Mouse (Mus musculus): ENCODE measurements around the gene Reep3. TPM values are rescaled to one million over a fixed set of nuclear protein-coding genes. Genes with fewer than 3 reads are reported as not detected.

Reep3 gene
- polyA plus RNA-seq, 1 experiment: 13.2 TPM

DNA sequence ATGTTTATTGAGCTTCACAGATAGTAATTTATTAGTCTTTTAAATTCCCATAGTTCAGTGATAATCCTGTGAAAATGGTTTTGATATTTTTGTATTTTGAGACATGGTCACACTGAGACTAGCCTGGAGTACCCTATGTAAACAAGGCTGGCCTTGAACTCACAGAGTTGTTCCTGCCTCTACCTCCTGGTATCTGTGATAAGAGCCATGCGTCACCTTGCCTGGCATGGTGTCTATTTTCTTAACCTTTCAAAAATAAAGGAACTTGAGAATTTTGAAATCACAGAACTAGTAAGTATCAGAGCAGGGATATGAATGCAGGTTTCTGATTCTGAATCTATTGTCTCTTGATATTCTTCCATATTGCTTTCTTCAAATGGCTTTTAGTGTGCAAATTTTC is 35.0 kb upstream of the Reep3 start:
- TF ChIP-seq CTCF (IDR thresholded peaks at IDR 0.05; ENCODE audit: borderline replicate concordance, control insufficient read depth, extremely low read depth, insufficient read depth, low read length, poor library complexity): no peak
- TF ChIP-seq POLR2A (IDR thresholded peaks at IDR 0.05; ENCODE audit: control insufficient read depth, extremely low read depth, insufficient read depth, low read length, poor library complexity): no peak
- DNase-seq: no peak
- no peaks in the 10 kb centered on the region for H3K36me3 ChIP-seq (ENCODE audit: control insufficient read depth, insufficient read depth, low read length)
- peaks cover 1% of the 10 kb centered on the region; the same call in 1 of the 2 replicates for H3K27me3 ChIP-seq (ENCODE audit: control insufficient read depth, insufficient read depth, low read length)
- no peaks in the 10 kb centered on the region for H3K4me1 ChIP-seq (replicated peaks; ENCODE audit: control insufficient read depth, insufficient read depth, low read length)
- no peak overlapping the region for H3K4me3 ChIP-seq (ENCODE audit: control insufficient read depth, insufficient read depth, low read length)
- no peak overlapping the region for H3K27ac ChIP-seq (ENCODE audit: control insufficient read depth, insufficient read depth, low read length)
- WGBS: 94% methylated on average over 1 of the region's 1 CpGs

DNA sequence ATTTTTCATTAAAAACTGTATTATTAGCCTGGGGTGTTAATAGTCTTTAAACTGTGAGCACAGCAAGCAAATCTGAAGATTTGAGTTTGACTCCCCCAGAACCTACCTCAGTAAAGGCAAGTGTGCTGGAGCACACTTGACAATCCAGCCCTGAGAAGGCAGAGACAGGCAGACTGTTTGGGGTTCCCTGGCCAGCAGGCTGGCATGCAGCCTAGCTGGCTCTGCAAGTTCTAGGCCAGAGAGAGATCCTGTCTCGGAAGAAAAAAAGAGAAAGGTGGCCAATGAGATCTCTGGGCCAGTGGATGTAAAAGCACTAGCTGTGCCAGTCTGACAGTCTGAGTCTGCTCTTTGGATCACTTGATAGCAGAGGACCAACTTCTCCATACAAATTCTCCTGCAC is 32.8 kb upstream of the Reep3 start:
- DNase-seq: no peak
- 92% methylated on average over 1 of the region's 1 CpGs for WGBS
- TF ChIP-seq POLR2A (IDR thresholded peaks at IDR 0.05; ENCODE audit: control insufficient read depth, extremely low read depth, insufficient read depth, low read length, poor library complexity) (no peak), CTCF (IDR thresholded peaks at IDR 0.05; ENCODE audit: borderline replicate concordance, control insufficient read depth, extremely low read depth, insufficient read depth, low read length, poor library complexity) (no peak)
- no peak overlapping the region for H3K27ac ChIP-seq (ENCODE audit: control insufficient read depth, insufficient read depth, low read length)
- 0 out of 2 replicates have a peak, but pooled peaks cover 2% of the 10 kb centered on the region for H3K4me1 ChIP-seq (replicated peaks; ENCODE audit: control insufficient read depth, insufficient read depth, low read length)
- H3K36me3 ChIP-seq (ENCODE audit: control insufficient read depth, insufficient read depth, low read length): no peaks in the 10 kb centered on the region
- H3K27me3 ChIP-seq (ENCODE audit: control insufficient read depth, insufficient read depth, low read length): peaks cover 11% of the 10 kb centered on the region
- no peak overlapping the region for H3K4me3 ChIP-seq (ENCODE audit: control insufficient read depth, insufficient read depth, low read length)

DNA sequence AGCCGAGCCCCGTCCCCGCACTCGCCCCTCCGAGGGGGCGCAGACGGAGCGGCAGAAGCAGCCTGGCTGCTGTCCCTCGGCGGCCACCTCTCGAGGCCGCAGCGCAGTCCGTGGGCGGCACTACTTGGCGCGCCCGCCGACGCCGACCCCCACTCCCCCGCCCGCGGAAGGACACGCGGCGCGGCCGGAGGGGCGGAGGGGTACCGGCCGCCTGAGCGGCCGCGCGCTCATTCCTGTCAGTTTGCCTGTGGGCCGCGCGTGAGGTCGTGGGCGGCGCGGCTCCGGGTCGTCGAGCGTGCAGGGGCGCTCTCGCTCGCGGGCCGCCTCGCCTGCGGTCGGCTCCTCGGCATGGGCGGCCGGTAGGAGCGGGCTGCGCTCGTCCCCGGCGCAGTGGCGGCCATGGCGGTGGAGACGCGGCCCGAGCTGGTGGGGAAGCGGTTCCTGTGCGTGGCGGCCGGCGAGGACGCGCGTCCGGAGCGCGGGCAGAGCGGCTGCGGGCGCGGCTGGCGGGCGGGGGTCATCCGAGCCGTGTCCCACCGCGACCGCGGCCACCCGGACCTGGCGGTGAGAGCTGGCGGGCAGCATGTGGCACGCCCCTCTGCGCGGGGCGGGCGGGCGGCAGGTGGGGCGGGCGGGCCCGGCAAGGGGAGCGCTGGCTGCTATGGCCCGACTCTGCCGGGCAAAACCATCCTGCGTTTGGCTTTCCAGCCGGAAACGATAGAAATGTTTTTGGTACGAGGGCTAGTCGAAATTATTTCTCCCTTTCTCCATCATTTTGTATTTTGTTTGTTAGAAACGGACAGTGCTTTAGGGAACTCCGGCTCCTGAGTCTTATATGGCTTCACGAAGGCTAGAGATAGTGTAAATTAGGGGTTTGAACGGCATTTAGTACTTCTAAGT is 30.4 kb upstream of the Reep3 start:
- TF ChIP-seq POLR2A (IDR thresholded peaks at IDR 0.05; ENCODE audit: control insufficient read depth, extremely low read depth, insufficient read depth, low read length, poor library complexity): no peak
- peak; percentile 34; the same call in 1 of the 2 replicates for TF ChIP-seq CTCF (IDR thresholded peaks at IDR 0.05; ENCODE audit: borderline replicate concordance, control insufficient read depth, extremely low read depth, insufficient read depth, low read length, poor library complexity)
- Histone ChIP-seq H3K4me1 (replicated peaks; ENCODE audit: control insufficient read depth, insufficient read depth, low read length) (0 out of 2 replicates have a peak, but pooled peaks cover 2% of the 10 kb centered on the region), H3K4me3 (ENCODE audit: control insufficient read depth, insufficient read depth, low read length) (peak overlapping the region; percentile 46), H3K27me3 (ENCODE audit: control insufficient read depth, insufficient read depth, low read length) (peaks cover 11% of the 10 kb centered on the region), H3K36me3 (ENCODE audit: control insufficient read depth, insufficient read depth, low read length) (no peaks in the 10 kb centered on the region), H3K27ac (ENCODE audit: control insufficient read depth, insufficient read depth, low read length) (no peak overlapping the region)
- DNase-seq: peak; percentile 20
- WGBS: 1% methylated on average over 114 of the region's 115 CpGs

DNA sequence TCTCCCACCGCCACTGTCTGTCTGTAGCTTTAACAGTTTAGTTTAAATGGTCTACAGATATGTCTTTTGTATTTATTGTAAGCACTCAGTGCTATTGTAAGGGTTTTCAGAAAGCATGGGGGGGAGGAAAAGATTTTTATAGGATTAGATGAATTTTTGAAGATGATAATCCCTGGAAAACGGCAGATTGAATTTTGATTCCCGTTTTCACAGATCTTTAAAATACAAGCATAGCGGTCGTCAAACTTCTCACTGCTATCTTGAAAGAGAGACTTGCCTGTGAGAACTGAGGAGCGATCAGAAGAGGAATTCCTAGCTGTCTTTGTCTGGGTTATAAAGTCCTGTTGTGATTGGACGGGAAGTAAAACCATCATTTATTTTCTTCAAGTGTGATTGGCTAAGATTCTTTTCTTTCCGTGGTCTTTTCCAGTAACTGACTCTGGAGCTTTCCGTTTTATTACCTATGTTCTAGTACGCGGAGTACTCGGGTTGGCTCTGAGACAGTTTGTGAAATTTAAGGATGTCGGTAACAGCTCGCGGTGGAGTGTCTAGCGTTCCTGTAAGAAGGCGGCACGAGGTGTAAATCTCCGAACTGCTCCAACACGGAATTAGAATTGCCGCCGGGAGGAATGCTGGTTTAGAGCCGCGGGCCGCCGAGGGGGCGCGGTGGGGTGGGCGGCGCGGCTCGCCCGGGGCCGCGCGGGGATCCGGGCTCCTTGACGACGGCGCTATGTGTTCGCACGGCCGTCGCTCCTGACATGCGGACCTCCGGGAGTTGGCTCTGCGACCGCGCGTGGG is 29.5 kb upstream of the Reep3 start:
- no peak for TF ChIP-seq CTCF (IDR thresholded peaks at IDR 0.05; ENCODE audit: borderline replicate concordance, control insufficient read depth, extremely low read depth, insufficient read depth, low read length, poor library complexity)
- TF ChIP-seq POLR2A (IDR thresholded peaks at IDR 0.05; ENCODE audit: control insufficient read depth, extremely low read depth, insufficient read depth, low read length, poor library complexity): no peak
- 9% methylated on average over 50 of the region's 50 CpGs for WGBS
- peaks cover 11% of the 10 kb centered on the region for H3K27me3 ChIP-seq (ENCODE audit: control insufficient read depth, insufficient read depth, low read length)
- no peak overlapping the region for H3K27ac ChIP-seq (ENCODE audit: control insufficient read depth, insufficient read depth, low read length)
- no peaks in the 10 kb centered on the region for H3K36me3 ChIP-seq (ENCODE audit: control insufficient read depth, insufficient read depth, low read length)
- peak overlapping the region; percentile 46 for H3K4me3 ChIP-seq (ENCODE audit: control insufficient read depth, insufficient read depth, low read length)
- no peak for DNase-seq
- H3K4me1 ChIP-seq (replicated peaks; ENCODE audit: control insufficient read depth, insufficient read depth, low read length): 0 out of 2 replicates have a peak, but pooled peaks cover 2% of the 10 kb centered on the region

DNA sequence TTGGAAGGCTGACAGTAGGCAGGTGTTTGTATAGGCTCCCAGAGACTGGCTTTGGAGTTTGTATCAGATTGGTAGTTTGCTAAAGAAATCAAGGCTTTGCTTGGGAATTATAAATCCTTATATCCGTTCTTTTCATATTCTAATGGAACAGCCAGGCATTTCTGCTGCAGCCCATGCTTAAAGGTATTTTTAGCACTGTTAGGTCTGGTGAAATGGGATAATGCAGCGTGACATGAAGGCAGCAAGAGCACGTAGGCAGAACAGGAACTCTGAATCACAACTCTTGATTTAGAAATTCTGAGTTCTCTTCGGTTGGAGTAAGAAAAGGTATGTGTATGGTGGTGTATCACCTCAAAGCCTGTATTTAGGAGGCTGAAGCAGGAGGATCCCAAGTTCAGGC is 27.4 kb upstream of the Reep3 start:
- Histone ChIP-seq H3K36me3 (ENCODE audit: control insufficient read depth, insufficient read depth, low read length) (no peaks in the 10 kb centered on the region), H3K27ac (ENCODE audit: control insufficient read depth, insufficient read depth, low read length) (no peak overlapping the region), H3K4me3 (ENCODE audit: control insufficient read depth, insufficient read depth, low read length) (no peak overlapping the region), H3K27me3 (ENCODE audit: control insufficient read depth, insufficient read depth, low read length) (peaks cover 11% of the 10 kb centered on the region), H3K4me1 (replicated peaks; ENCODE audit: control insufficient read depth, insufficient read depth, low read length) (0 out of 2 replicates have a peak, but pooled peaks cover 2% of the 10 kb centered on the region)
- no peak for TF ChIP-seq CTCF (IDR thresholded peaks at IDR 0.05; ENCODE audit: borderline replicate concordance, control insufficient read depth, extremely low read depth, insufficient read depth, low read length, poor library complexity)
- 81% methylated on average over 4 of the region's 4 CpGs for WGBS
- DNase-seq: no peak

DNA sequence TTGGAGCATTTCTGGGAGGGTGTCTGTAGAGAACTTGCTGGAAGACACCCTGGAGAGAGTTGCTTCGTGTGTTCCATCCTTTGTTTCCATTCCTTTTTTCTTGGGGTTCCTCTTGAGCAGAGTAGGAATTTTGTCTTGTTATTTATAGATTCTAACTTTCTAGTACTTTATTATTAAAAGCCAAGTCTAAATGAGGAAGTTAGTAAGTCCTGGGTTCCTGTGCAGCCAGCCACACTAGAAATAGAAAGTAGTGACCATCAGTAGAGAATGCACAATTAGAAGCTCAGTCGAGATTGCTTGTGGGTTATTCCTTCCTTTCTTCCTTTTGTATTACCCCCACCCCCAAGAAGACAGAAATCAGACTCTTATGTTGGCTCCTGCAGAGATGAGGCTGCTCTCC is 27.0 kb upstream of the Reep3 start:
- TF ChIP-seq POLR2A (IDR thresholded peaks at IDR 0.05; ENCODE audit: control insufficient read depth, extremely low read depth, insufficient read depth, low read length, poor library complexity): no peak
- TF ChIP-seq CTCF (IDR thresholded peaks at IDR 0.05; ENCODE audit: borderline replicate concordance, control insufficient read depth, extremely low read depth, insufficient read depth, low read length, poor library complexity): no peak
- H3K4me1 ChIP-seq (replicated peaks; ENCODE audit: control insufficient read depth, insufficient read depth, low read length): 0 out of 2 replicates have a peak, but pooled peaks cover 2% of the 10 kb centered on the region
- DNase-seq: no peak
- H3K36me3 ChIP-seq (ENCODE audit: control insufficient read depth, insufficient read depth, low read length): no peaks in the 10 kb centered on the region
- 45% methylated on average over 2 of the region's 2 CpGs for WGBS
- no peak overlapping the region for H3K4me3 ChIP-seq (ENCODE audit: control insufficient read depth, insufficient read depth, low read length)
- H3K27me3 ChIP-seq (ENCODE audit: control insufficient read depth, insufficient read depth, low read length): peaks cover 11% of the 10 kb centered on the region
- no peak overlapping the region for H3K27ac ChIP-seq (ENCODE audit: control insufficient read depth, insufficient read depth, low read length)
